Mouse (Mus musculus): ENCODE results near the gene Adgrl4.

The Adgrl4 gene

DNA sequence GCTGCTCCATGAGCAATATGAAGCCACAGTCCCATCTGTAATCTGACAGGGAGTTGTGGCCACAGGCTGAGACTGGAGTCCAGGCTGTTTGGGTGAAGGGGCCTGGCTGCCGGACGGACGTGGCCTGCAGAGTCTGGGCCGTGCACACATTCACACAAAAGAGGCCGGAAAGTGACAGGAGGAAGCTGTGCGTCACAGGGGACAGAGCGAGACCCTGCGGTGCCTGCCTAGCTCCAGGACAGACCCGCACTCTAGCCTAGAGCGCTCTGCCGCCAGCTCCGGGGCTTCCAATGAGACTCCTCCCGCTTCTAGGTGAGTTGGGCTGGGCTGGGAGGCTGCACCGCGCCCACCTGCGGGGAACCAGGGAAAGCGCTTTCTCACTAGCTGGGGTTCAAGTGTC, at the start of gene Adgrl4:
TSS of gene Adgrl4 (plus strand) at position 195 of the 400 bp plus-strand sequence.
- DNase-seq (ENCODE audit: low spot score in 2 of 2): no peak

DNA sequence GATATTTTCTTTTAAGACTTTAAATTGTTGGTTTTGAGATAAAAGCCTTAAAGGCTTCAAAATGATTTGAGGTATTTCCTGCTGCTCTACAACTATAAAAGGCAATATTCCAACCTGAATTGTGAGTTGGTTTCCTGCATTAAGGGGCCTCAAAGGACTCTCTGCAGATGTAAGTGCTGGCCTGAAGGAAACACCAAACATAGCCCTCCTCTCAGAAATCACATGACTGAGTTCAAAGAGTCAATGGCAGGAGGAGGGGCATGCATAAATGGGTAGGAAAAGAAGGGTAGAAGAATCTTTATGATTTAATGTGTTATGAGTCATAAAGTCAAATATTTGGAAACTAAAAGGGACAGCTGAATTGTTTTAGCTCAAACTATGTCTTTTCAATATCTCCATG, 46.8 kb upstream of the Adgrl4 start:
- no peak for DNase-seq (ENCODE audit: low spot score in 2 of 2)

DNA sequence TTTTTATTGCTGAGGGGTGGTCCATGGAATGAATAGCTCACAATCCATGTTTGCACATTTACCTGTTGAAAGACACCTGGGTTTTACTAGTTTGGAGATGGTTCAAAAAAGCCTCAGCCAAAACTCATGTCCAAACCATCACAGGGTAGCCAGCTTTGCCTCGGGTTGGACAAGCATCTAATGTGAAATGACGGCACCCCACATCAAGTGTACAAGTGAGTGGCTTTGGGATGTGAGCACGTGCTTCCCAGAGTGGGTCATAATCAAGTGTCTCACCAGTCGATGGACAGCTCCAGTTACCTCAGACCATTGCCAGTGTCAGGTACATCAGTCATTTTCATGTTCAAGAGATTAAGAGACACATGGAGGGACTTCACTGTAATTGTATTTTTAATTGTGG, 44.8 kb upstream of the Adgrl4 start:
- DNase-seq (ENCODE audit: low spot score in 2 of 2): no peak

DNA sequence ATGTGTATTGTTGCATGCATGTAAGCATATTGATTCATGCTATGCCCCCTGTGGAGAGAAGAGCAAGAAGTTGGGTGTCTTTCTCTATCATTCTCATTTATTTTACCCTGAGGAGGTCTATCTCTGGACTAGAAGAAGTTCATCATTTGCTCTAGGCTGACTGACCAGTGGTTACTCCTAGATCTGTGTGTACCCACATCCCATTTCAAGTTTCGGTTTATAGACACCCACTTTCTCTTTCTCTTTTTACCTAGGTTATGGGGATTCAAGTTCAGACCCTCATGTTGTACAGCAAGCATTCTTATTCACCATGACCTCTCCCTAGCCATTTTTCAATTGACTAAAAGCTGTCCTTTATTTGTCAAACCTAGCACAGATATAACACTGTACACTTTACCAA, 44.4 kb upstream of the Adgrl4 start:
- no peak for DNase-seq (ENCODE audit: low spot score in 2 of 2)

DNA sequence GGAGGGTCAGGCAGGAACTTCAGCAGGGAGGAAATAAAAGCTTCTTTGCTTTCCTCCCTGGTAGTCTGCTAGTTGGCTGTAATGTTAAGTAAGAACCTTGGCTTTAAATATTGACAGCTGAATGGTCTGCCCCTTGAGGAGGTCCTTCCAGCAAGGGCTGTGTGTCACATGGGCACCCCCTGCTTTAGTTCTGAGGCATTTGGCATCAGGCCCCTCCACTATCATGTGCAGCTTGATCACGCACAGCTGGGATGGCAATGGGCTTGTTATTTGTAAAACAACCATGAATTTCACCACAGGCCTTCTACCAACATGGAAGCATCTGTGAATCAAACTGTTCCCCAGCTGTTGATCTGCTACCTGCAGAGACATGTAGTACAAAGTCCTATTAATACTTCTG, 38.4 kb upstream of the Adgrl4 start:
- DNase-seq (ENCODE audit: low spot score in 2 of 2): no peak

DNA sequence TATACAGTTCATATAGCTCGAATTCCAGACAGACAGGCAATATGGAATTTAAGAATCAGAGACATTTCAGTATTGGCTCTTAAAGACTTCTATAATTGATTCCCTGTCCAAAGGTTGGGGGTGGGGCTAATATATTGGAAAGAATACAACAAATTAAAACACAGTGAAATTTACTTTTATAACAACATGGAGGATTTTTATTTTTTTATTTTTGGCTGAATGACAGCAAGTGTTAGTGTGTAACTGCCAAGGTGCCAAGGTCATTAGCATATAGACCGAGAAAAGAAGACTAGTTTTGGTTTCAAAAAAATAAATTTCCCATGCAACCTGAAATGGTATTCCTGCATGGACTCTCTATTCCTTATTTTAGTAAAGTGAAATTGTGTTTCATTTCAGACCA, 26.7 kb upstream of the Adgrl4 start:
- DNase-seq (ENCODE audit: low spot score in 2 of 2): no peak

DNA sequence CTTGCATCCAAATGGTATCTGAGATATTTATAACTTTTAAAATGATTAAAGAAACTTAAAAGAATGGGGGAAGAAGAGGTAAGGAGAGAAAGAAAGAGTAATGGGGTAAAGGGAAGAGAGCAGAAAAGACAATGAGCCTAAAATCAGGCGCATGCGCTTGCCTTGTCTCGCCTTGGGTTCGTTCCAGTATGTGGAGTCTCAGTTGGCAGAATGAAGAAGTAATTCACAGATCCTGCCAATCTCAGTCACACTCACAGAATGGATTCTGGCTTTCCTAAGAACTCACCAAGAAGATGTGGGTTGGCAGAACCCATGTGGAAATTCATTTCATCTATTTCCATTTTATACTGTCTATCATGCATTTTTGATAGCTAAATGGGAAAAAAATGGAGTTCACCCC, 26.2 kb upstream of the Adgrl4 start:
- no peak for DNase-seq (ENCODE audit: low spot score in 2 of 2)

DNA sequence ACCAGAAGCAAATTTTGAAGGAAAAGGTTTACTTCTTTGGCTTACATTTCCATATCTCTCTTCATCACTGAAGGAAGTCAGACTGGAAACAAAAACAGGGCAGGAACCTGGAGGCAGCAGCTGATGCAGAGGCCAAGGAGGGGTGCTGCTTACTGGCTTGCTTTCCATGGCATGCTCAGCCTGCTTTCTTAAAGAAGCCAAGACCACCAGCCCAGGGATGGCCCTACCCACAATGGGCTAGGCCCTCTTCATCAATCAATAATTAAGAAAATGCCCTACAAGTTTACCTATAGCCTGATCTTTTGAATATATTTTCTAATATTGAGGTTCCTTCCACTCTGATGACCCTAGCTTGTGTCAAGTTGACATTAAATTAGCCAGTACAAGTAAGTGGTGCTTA, 20.8 kb upstream of the Adgrl4 start:
- DNase-seq (ENCODE audit: low spot score in 2 of 2): no peak

DNA sequence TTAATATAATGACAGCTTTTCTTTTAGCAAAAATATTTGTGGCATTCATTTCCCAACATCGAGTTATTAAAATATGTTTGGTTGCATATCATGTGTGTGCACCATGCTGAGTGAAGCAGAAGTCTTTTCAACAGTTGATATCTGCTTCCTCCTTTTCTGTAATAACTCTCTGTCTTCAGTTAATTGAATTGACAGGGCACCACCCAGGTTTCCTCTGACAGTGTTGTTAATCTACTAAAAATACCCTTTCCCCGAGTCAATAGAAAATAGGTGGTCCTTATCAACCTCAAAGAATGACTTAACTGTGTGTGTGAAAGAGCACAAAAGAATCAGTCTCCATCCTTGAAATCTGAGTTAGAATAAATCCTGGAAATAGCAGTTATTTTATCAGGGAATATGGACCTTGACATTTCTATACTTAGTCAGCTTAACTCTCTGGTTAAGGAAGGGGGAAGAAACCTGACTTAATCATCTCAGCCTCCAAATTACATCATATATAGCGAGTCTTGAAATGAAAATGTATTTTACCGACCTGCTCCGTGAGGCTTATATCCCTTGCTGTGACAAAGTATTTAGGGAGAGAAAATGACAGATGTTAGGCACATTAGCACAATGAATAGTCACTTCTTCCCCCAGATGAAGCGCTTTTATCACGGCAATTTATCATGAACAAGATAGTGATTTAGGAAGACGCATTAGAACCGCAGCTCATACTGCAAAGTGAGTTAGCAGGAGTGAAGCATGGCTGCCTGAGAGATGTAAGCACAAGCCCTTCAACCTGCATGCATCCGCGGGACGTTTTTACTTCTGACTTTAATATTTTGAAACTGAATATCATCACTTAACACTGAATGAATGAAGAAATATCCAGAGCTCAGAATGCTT, 19.8 kb upstream of the Adgrl4 start:
- DNase-seq (ENCODE audit: low spot score in 2 of 2): no peak

DNA sequence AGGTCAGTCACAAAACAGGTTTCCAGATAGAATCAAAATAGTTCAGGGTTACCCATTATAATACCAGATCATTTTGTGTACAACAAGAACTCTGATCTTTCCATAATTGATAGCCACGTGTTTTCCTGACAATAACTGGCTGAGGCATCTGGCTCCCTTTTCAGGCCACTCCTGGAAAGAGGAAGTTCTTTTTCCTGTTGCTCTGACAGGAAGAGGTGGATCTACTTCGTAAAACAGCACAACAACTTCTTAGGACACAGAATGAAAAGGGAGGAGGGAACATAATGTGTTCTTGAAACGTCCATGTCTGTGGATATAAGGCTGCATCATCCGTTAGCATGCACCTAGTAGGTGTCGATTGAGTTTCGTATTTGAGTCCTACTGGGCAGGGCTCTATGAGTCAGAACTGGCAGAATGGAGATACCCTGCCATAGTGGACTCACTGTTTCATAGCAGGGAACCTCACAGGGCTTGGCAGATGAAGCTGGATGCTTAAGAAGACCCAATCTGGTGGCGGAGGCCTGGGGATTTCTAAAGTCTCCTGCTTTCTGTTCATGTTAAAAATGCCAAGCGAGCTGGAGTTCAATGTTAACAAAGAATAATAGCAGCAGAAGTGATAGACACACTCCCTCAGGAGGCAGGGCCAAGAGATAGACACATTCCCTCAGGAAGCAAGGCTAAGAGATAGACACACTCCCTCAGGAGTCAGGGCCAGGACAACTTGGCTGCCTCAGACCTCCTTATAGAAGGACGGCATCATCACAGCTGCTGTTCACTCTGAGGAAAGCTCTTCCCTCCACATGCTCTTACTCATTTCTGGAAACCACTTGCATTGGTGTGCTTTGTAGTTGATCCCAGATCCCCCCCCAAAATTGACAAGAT, 13.1 kb upstream of the Adgrl4 start:
- DNase-seq (ENCODE audit: low spot score in 2 of 2): no peak

DNA sequence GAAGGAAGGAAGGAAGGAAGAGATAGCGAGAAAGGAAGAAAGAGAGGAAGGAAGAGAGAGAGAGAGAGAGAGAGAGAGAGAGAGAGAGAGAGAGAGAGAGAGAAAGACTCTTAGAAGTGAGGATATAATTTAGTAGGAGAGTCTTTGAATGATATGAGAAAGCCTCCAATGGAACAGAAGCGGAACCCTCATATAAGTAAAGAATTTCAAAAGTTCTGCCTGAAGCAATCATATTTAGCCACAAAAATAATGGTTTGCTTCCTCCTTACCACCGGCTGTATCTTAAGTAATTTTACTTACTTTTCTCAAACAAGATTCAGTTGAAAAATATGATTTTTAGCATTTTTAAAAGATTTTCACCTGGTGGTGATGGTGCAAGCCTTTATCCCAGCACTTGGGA, 7.6 kb upstream of the Adgrl4 start:
- DNase-seq (ENCODE audit: low spot score in 2 of 2): no peak

DNA sequence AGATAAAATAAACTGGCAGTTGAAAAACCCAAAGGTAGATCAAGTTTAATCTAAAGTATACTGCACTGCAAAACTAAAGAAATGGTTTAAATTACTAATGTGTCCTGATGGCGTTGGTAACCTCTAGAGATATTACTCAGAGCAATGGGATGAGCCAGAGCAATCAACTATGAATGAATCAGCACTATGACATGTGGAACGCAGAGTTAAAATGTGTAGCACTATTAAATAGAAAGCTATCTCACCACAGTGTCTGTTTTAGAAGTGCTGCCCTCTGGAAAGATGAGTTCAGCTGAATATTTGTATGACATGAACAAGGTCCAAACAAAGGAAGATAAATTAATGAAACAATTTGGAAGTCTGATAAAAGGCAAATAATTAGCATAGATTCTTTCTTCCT, 6.2 kb upstream of the Adgrl4 start:
- no peak for DNase-seq (ENCODE audit: low spot score in 2 of 2)

DNA sequence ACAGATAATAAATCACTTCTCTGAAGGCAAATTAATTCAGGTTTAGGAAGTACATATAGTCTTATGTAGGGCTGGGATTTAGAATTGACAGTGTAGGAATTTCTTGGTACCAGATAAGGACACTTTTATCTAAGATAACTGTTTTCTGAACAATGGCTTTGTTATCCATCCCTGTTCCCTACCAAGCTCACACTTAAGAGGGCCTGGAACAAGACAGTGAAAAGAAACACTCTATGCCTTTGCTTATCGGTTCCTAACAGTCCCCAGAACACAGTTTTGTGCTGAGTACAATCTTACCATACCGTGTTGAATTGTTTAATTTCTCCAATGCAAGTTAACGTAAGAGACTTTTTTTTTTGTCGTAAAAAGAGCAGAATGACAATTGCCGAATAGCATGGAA, 677 bp downstream of the Adgrl4 start:
- no peak for DNase-seq (ENCODE audit: low spot score in 2 of 2)

DNA sequence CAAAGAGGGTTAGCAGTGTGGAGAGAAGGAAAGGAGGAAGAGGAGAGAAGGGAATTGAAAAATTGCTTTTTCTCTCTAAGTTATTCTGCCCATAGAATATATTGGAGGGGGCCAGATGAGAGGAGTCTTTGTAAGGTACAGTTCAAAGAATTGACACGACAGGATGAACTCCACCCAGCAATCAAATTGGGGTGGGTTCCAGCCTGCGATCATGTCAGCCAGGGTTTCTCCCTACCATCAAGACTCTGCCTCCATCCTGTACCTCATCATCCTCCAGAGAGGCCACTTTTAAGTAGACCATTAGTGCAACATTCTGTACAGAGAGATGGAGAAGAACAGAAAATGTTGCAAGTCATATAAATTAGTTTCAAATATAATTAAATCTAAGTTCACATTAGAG, 2.3 kb downstream of the Adgrl4 start:
- DNase-seq (ENCODE audit: low spot score in 2 of 2): no peak

DNA sequence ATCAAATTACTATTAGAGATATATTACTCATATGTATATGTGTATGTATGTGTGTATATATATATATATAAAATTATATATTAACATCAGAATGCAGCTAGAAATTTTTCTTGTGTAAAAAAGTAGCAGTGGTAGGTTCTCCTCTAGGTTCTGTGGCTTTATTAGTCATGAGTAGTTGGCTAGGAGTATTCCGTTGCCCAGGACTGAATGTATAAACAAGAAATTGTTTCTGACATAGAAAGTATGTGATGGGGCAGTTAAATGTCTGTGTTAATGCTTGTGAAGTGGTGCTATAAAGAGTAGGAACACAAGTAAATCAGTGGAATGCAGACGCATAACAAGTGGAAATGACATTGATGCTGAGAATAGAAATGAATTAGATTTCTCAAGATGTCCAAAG, 4.3 kb downstream of the Adgrl4 start:
- no peak for DNase-seq (ENCODE audit: low spot score in 2 of 2)

DNA sequence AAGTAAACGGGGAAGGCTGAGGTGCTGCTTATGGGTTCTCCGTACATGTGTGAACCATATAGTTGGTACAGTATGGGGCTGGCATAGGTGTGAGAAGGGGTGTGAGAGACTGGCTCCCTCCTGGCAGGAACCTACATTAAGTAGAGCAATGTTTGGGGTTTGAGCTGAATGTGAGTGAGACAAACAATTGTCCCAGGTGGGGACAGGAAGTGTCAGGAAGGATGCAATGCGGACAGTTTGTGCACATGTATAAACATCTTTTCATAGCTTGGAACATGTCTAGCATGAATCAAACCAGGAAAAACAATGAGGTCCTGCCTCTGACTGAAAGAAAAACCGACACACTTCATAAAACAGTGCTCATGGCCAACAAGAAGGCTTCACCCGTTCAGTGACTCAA, 5.8 kb downstream of the Adgrl4 start:
- no peak for DNase-seq (ENCODE audit: low spot score in 2 of 2)

DNA sequence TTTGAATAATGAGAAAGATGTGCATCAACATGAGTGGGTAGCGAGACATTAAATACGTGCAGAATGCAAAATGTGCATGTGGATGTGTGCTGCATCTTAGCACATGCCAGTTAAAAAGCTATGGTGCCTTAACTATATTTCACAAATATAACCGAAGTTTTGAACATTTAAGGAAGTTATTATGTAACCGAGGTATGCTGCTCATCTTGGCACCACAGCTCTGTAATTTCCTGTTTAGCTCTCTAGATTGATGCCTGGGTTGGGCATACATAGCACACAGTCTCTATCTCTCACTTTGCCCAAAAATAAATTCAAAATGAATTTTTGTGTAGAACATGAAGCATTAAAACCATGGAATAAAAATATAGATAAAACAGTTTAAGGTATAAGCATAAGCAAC, 6.6 kb downstream of the Adgrl4 start:
- no peak for DNase-seq (ENCODE audit: low spot score in 2 of 2)

DNA sequence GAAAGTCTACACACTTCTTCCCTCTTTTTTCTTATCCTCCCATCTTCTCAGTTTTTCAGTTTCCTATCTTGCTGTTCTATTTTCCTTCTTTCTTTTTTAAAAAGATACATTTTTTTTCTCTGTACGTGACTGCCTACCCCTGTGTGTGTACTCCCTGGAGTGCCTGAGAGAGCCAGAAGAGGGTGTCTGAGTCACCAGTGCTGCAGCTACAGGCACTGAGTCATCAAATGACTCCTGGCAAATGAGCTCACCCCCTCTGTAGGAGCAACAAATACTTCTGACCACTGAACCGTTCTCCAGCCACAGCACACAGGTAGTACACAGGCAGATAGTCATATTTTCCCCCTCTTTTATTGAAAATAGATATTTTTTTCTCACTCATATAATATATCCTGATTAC, 8.2 kb downstream of the Adgrl4 start:
- no peak for DNase-seq (ENCODE audit: low spot score in 2 of 2)

DNA sequence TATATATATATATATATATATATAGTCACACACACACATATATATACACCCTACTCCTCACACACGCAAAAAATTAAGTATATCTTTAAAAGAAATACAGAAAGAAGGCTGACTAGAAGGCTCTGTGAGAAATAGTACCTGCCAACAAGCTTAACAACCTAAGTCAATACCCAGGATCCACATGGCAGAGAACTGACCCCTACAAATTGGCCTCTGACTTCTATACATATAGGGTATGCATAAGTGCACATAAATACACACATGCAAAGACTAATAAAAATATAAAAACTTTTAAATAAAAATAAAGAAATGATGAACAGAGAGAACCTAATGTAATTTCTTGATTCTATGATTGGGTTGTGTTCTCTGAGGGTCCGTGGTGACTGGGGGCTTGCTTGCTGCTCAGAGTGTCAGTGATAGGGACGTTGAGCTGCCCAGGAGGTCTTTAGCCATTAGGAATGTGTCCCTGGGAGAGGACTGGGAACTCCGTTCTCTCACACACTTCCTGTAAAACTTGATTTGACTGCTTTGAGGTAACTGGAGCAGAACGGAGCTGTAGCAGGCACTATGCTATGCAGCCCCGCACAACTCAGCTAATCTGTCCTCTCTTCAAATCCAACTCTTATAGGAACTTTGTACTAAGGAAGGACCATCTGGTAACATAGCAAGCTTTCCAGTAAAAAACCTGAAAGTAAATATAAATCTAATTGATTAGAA, 17.5 kb downstream of the Adgrl4 start:
- DNase-seq (ENCODE audit: low spot score in 2 of 2): no peak

DNA sequence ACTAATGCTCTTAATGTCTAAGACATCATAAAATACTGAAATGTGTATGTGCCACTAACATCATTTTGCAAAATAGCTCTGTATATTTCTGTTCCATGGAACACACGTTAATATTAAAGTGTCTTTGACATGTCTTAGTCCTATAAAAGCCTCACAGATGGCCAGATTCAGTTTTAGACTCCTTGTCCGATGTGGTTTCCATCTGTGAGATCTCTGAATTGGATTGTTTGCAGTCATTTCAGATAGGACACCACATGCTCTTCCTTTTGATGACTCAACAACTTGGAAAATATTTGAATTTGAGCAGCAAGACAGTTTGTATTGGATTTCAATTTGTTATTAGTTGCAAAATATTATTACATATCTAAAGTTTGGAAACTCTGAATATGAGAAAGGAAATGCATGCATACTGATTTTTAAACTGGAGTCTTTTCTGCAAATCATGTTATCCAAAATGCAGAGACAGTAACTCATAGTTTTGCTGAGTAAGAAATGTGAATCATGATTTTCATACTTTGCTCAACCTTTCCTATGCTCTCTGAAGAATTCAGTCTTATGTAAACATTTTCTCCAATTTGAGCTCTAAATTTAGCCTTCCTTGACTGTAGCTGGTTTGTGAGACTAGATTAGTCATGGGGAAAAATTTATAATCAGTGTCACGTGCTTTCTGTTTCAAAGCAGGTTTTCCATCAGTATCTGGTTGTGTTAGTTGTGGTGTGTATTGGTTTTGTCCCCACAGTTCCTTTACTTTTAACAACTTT, 21.9 kb downstream of the Adgrl4 start:
- DNase-seq (ENCODE audit: low spot score in 2 of 2): no peak

DNA sequence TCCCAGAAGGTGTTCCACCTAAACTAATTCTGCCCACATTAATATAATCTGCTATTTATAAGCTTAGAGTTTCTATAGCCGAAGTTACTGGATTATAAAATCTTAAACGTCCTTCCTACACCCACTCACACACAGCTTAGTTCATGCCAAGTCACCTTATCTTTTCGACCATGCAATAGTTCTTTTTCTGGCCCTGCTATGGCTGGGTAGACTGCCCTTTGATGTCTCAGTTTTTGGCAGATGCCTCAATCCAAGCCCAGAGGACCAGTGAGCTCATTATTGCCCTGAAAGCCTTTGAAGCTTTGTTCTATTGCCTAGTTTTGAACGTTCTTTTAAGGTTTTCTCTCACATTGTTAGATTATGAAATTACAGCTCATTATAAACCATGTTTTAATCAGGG, 27.5 kb downstream of the Adgrl4 start:
- no peak for DNase-seq (ENCODE audit: low spot score in 2 of 2)

DNA sequence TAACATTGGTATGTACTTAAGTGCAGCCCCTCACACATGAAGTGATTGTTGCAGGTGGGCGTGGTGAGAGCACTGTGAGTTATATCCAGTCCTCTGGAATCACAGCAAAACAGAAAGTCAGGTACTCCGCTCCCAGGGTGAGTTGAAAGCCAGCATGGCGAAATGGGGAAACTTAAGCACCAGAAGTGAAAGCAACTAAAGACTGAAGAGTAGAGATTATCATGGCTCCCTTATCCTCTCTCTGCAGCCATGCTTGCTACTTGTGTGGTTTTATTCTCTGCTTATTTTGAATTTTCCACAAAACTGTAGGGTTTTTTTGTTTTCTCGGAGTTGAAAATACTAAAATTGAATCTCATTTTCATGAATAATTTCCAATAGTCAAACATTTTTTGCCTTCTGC, 51.2 kb downstream of the Adgrl4 start:
- no peak for DNase-seq (ENCODE audit: low spot score in 2 of 2)
